Mouse (Mus musculus) megakaryocyte, embryonic 14.5 days (primary cell): ENCODE measurements at regions not wholly inside any gene's neighbourhood (a gene's known extent, or its start where the extent isn't known, plus 50 kb on each side); places are given as distances from the start of the nearest gene placed in this dataset.

Source experiments
- FLI1 ChIP-seq: IDR thresholded peaks from 2 replicates; pipeline ENCODE4 v1.6.1; 2012; ENCODE audit warnings: low read length, inconsistent platforms, mixed read lengths
- GATA1 ChIP-seq: IDR thresholded peaks from 3 replicates; pipeline ENCODE4 v1.6.1; 2012; ENCODE audit warnings: mixed read lengths, low read length, inconsistent platforms, borderline replicate concordance

GRCm38 (mm10) chr2:45817945-45818719 lies 700.9 kb upstream of the Zeb2 start:
- TF ChIP-seq GATA1 (no peak), FLI1 (no peak)
